Mouse (Mus musculus) ES-Bruce4 (cell line): ENCODE results near the gene H2-Aa. TPM values are rescaled to one million over a fixed set of nuclear protein-coding genes. Genes with fewer than 3 reads are reported as not detected.

ENCODE experiments used
- H3K27ac ChIP-seq: 2 replicates; pipeline ENCODE4 v1.5.1; 2012; ENCODE audit warnings: low read length, inconsistent platforms; ENCODE audit not compliant: insufficient read depth
- H3K27me3 ChIP-seq: 2 replicates; pipeline ENCODE4 v1.6.1; 2012; ENCODE audit warnings: mild to moderate bottlenecking, low read length, inconsistent platforms; ENCODE audit not compliant: control insufficient read depth, poor library complexity, insufficient read depth, severe bottlenecking
- H3K36me3 ChIP-seq: 2 replicates; pipeline ENCODE4 v1.6.1; 2012; ENCODE audit warnings: inconsistent platforms, mild to moderate bottlenecking, low read length, moderate library complexity; ENCODE audit not compliant: control insufficient read depth, poor library complexity, insufficient read depth, severe bottlenecking
- H3K4me1 ChIP-seq: one replicate; pipeline ENCODE4 v1.8.1; 2011; ENCODE audit warnings: low read length; ENCODE audit not compliant: control insufficient read depth, insufficient read depth
- H3K4me3 ChIP-seq: 2 replicates; pipeline ENCODE4 v1.5.1; 2011; ENCODE audit warnings: low read depth, mild to moderate bottlenecking, low read length
- H3K9ac ChIP-seq: 2 replicates; pipeline ENCODE4 v1.6.1; 2012; ENCODE audit warnings: low read depth, mild to moderate bottlenecking, inconsistent platforms; ENCODE audit not compliant: poor library complexity, severe bottlenecking
- H3K9me3 ChIP-seq: replicated peaks from 2 replicates; pipeline ENCODE4 v1.6.1; 2012; ENCODE audit warnings: mild to moderate bottlenecking, low read length, inconsistent platforms; ENCODE audit not compliant: control insufficient read depth, poor library complexity, insufficient read depth, severe bottlenecking
- CTCF ChIP-seq: IDR thresholded peaks from one replicate; pipeline ENCODE4 v1.8.1; 2011; ENCODE audit warnings: low read depth, low read length
- EP300 ChIP-seq: IDR thresholded peaks from 2 replicates; pipeline ENCODE4 v1.6.1; 2011; ENCODE audit warnings: low read depth, low read length; ENCODE audit not compliant: insufficient read depth
- POLR2A ChIP-seq: IDR thresholded peaks from one replicate; pipeline ENCODE4 v1.8.1; 2011; ENCODE audit warnings: low read length; ENCODE audit not compliant: insufficient read depth
- polyA plus RNA-seq: library from polyadenylated mRNA; stranded (reverse); fragments of >200 nt; gene quantifications from 2 replicates; pipeline ENCODE4 v1.2.4, GENCODE M21; 2011; ENCODE audit warnings: low read depth; ENCODE audit not compliant: missing spikeins, insufficient read depth, insufficient read length

Gene H2-Aa
- polyA plus RNA-seq, 1 experiment = not detected

GRCm38 (mm10) chr17:34286501-34286900 is 1.1 kb downstream of the H2-Aa start:
- H3K27me3 ChIP-seq = no peaks in the 10 kb centered on the region
- H3K4me3 ChIP-seq = no peak overlapping the region
- H3K36me3 ChIP-seq = no peaks in the 10 kb centered on the region
- H3K9me3 ChIP-seq = no peaks in the 10 kb centered on the region
- no peaks in the 10 kb centered on the region for H3K4me1 ChIP-seq
- no peak for TF ChIP-seq POLR2A
- no peak for TF ChIP-seq EP300
- no peak for TF ChIP-seq CTCF
- H3K27ac ChIP-seq = no peak overlapping the region
- H3K9ac ChIP-seq = no peak overlapping the region

GRCm38 (mm10) chr17:34285848-34286247 is 1.8 kb downstream of the H2-Aa start:
- no peak overlapping the region for H3K9ac ChIP-seq
- no peak overlapping the region for H3K4me3 ChIP-seq
- no peak overlapping the region for H3K27ac ChIP-seq
- H3K36me3 ChIP-seq = no peaks in the 10 kb centered on the region
- H3K9me3 ChIP-seq = no peaks in the 10 kb centered on the region
- H3K27me3 ChIP-seq = no peaks in the 10 kb centered on the region
- no peaks in the 10 kb centered on the region for H3K4me1 ChIP-seq
- TF ChIP-seq POLR2A = no peak
- peak; percentile 82 for TF ChIP-seq CTCF

- H3K27ac ChIP-seq = no peak overlapping the region
- no peaks in the 10 kb centered on the region for H3K36me3 ChIP-seq
- no peaks in the 10 kb centered on the region for H3K27me3 ChIP-seq
- no peaks in the 10 kb centered on the region for H3K9me3 ChIP-seq
- H3K9ac ChIP-seq = no peak overlapping the region
- no peaks in the 10 kb centered on the region for H3K4me1 ChIP-seq
- TF ChIP-seq EP300 (no peak), POLR2A (no peak), CTCF (no peak)
- H3K4me3 ChIP-seq = no peak overlapping the region
Observed at GRCm38 (mm10) chr17:34285371-34285770, 2.3 kb downstream of the H2-Aa start.

GRCm38 (mm10) chr17:34281836-34282235 is 5.8 kb downstream of the H2-Aa start:
- Histone ChIP-seq H3K27ac (no peak overlapping the region), H3K9ac (no peak overlapping the region), H3K27me3 (no peaks in the 10 kb centered on the region), H3K4me3 (no peak overlapping the region), H3K4me1 (no peaks in the 10 kb centered on the region), H3K9me3 (no peaks in the 10 kb centered on the region), H3K36me3 (no peaks in the 10 kb centered on the region)
- TF ChIP-seq CTCF (no peak), POLR2A (no peak), EP300 (no peak)

- no peaks in the 10 kb centered on the region for H3K9me3 ChIP-seq
- H3K4me3 ChIP-seq = no peak overlapping the region
- H3K36me3 ChIP-seq = no peaks in the 10 kb centered on the region
- TF ChIP-seq CTCF (no peak), POLR2A (no peak), EP300 (no peak)
- H3K27ac ChIP-seq = no peak overlapping the region
- no peaks in the 10 kb centered on the region for H3K27me3 ChIP-seq
- no peaks in the 10 kb centered on the region for H3K4me1 ChIP-seq
- no peak overlapping the region for H3K9ac ChIP-seq
Observed at GRCm38 (mm10) chr17:34280499-34281038, 7.1 kb downstream of the H2-Aa start.

GRCm38 (mm10) chr17:34272102-34272501 is 15.5 kb downstream of the H2-Aa start:
- Histone ChIP-seq H3K36me3 (no peaks in the 10 kb centered on the region), H3K4me1 (no peaks in the 10 kb centered on the region), H3K9ac (no peak overlapping the region), H3K4me3 (no peak overlapping the region), H3K27ac (no peak overlapping the region), H3K27me3 (no peaks in the 10 kb centered on the region), H3K9me3 (no peaks in the 10 kb centered on the region)
- TF ChIP-seq EP300 (no peak), CTCF (no peak), POLR2A (no peak)
